Mouse (Mus musculus) lung, adult 2 months (tissue): ENCODE measurements at regions not wholly inside any gene's neighbourhood (a gene's known extent, or its start where the extent isn't known, plus 50 kb on each side); places are given as distances from the start of the nearest gene placed in this dataset.

ENCODE experiments used
- CTCF ChIP-seq: fragments of 200-500 bp; IDR thresholded peaks from 2 replicates; pipeline ENCODE4 v1.5.1; 2011; ENCODE audit warnings: mild to moderate bottlenecking, low read length, control low read depth; ENCODE audit not compliant: insufficient read depth
- POLR2A ChIP-seq: fragments of 200-500 bp; IDR thresholded peaks from 2 replicates; pipeline ENCODE4 v1.6.1; 2011; ENCODE audit warnings: low read depth, mild to moderate bottlenecking, control low read depth, low read length, borderline replicate concordance; ENCODE audit errors: extremely low read depth

DNA sequence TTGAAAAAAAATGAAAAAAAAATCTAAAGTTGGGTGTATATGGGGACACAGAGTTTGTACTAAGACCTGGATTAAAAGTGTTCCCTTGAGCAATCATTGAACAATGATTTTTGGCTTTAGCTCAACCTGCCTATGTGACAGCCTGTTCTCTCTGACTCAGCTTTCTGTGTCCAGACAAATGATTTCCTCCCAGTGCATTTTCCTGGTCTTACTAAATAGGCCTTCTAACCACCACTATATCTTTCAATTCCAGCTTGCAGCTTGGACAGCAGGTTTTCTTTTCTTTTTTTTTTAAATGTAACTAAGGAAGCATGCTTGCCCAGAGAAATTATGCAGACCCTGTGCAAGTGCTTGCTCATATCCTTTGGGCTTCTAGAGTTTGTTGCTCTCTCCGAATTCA lies 850.2 kb downstream of the Tlr4 start:
- TF ChIP-seq CTCF: no peak
- TF ChIP-seq POLR2A: no peak
